Mouse (Mus musculus) bone marrow, adult 2 months (tissue): ENCODE data around the gene Rabl3. TPM values are rescaled to one million over a fixed set of nuclear protein-coding genes. Genes with fewer than 3 reads are reported as not detected.

Experiments used
- H3K27ac ChIP-seq: fragments of 200-500 bp; 2 replicates; pipeline ENCODE4 v1.5.1; 2012; ENCODE audit warnings: low read depth, mild to moderate bottlenecking, control low read depth, inconsistent platforms, low read length; ENCODE audit not compliant: control insufficient read depth, poor library complexity, insufficient read depth
- H3K4me1 ChIP-seq: fragments of 200-500 bp; 2 replicates; pipeline ENCODE4 v1.6.1; 2011; ENCODE audit warnings: low read length; ENCODE audit not compliant: control insufficient read depth, insufficient read depth
- H3K4me3 ChIP-seq: fragments of 200-500 bp; replicated peaks from 2 replicates; pipeline ENCODE3; 2011; ENCODE audit warnings: mild to moderate bottlenecking, low read depth, low read length, control low read depth; ENCODE audit not compliant: control insufficient read depth
- CTCF ChIP-seq: fragments of 200-500 bp; IDR thresholded peaks from 2 replicates; pipeline ENCODE4 v1.5.1; 2011; ENCODE audit warnings: low read length, control low read depth; ENCODE audit not compliant: control insufficient read depth, insufficient read depth
- POLR2A ChIP-seq: fragments of 200-500 bp; IDR thresholded peaks from 2 replicates; pipeline ENCODE4 v1.6.1; 2011; ENCODE audit warnings: low read depth, mild to moderate bottlenecking, control low read depth, low read length, borderline replicate concordance; ENCODE audit not compliant: control insufficient read depth
- WGBS: fragments of 180-500 bp; shearing (Covaris S2); methylation state at CpG from one replicate; pipeline ENCODE4 v1.1.7; 2018; 5-methylcytosine and 5-hydroxymethylcytosine counted together
- polyA plus RNA-seq: library from polyadenylated mRNA; stranded (reverse); fragments of >200 nt; gene quantifications from 2 replicates; pipeline ENCODE4 v1.2.4, GENCODE M21; 2011; ENCODE audit warnings: low replicate concordance; ENCODE audit not compliant: missing spikeins, insufficient read depth, insufficient read length

Rabl3 gene
- polyA plus RNA-seq, 1 experiment = 4.5 TPM

DNA sequence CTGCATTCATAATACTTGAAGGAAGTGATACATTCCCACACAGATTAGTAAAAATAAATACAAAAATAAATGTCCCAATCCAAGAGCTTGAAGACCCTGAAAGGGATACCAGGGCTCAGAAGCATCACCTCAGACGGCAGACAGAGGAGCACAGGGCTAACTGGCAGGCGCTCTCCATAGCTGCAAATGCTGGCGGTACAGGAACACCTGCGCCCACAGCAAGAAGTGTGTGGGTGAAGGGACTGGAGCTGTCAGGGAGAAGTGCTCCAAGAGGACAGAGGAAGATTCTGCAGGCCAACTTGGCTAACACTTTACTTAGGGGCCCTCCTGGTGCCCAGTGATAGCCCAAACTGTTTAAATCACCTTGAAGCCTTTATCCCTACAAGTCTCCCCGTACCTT, 72.3 kb downstream of the Rabl3 start:
- 91% methylated on average over 5 of the region's 5 CpGs for WGBS

DNA sequence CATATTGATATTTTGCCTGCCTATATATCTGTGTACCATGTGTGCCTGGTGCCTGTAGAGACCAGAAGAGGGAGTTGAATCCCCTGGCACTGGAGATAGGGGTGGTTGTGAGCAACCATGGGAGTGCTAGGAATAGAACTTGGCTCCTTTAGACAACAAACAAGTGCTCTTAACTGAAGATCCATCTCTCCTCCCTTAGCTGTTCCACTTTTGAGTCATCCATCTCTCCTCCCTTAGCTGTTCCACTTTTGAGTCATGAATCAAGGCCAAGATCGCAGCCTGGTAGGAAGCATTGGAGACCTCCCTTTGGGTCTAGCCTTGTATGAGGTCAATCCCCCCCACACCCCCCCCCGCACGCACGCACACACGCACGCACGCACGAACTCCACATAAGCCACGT, 74.9 kb downstream of the Rabl3 start:
- Histone ChIP-seq H3K4me1 (no peaks in the 10 kb centered on the region), H3K27ac (no peak overlapping the region), H3K4me3 (no peak overlapping the region)
- TF ChIP-seq POLR2A (no peak), CTCF (no peak)
- WGBS = 85% methylated on average over 9 of the region's 9 CpGs

More for the DNA sequence above, 72.3 kb downstream of the Rabl3 start:
- H3K27ac ChIP-seq = no peak overlapping the region
- H3K4me1 ChIP-seq = no peaks in the 10 kb centered on the region
- H3K4me3 ChIP-seq = no peak overlapping the region
- TF ChIP-seq POLR2A (no peak), CTCF (no peak)

DNA sequence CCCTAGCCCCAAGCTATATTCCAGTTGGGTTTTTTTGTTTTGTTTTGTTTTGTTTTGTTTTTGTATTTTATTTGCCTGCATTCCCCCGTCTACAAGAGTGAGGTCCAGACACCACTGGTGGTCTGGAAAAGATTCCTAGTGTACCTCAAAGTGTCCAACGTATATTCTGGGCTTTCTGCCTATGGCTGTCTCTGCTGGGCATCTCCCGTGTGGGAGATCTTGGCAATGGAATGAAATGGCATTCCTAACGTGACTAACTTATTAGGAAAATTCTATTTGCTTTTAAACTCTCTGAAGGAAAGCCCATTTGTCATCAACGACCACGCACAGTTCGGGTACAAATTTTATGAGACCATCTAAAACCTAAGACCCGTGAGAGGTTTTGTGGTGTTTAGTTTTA, 75.7 kb downstream of the Rabl3 start:
- Histone ChIP-seq H3K4me1 (no peaks in the 10 kb centered on the region), H3K27ac (no peak overlapping the region), H3K4me3 (no peak overlapping the region)
- 79% methylated on average over 8 of the region's 8 CpGs for WGBS
- TF ChIP-seq CTCF (no peak), POLR2A (no peak)

DNA sequence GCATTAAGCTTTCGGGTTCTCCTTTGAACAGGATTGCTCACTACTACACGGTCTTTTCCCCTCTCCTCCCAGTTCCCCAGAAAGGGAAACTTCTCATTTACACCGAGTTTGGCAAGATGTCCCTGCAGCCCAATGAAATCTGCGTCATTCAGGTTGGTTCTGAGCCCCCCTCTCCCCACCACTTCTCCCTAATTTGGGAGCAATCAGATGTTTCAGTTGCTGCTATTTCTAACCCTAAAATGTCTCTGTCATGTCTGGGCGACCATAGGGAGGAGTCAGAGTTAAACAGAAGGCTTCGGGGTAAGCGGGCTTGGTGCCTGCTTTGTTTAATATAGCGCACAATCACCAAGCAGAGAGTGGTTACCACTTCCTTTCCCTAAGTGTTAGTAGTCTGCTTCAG, 76.4 kb downstream of the Rabl3 start:
- Histone ChIP-seq H3K4me1 (no peaks in the 10 kb centered on the region), H3K4me3 (no peak overlapping the region), H3K27ac (no peak overlapping the region)
- 31% methylated on average over 8 of the region's 8 CpGs for WGBS
- TF ChIP-seq POLR2A = no peak
- TF ChIP-seq CTCF = no peak

DNA sequence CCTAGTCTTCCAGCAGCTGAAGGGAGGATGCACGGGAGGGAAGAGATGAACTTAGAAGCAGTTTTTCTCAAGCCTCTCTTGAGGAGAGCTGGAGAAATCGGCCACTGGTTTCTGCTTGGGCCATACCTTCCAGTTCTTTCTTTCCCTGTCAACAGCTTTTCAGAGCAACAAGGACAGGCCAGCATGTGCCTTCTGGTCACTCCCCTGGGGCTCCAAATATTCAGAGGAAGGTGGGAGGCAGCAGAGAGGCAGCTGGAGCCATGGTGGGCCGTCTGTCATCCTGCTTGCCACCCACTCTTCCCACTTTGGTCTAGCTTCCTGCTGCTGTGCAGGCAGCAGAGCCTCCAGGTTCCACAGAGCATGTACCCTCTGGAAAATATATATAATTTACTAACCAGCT, 78.0 kb downstream of the Rabl3 start:
- TF ChIP-seq CTCF (no peak), POLR2A (no peak)
- Histone ChIP-seq H3K4me3 (no peak overlapping the region), H3K4me1 (no peaks in the 10 kb centered on the region), H3K27ac (no peak overlapping the region)
- 55% methylated on average over 3 of the region's 3 CpGs for WGBS

Other genes with a start within 250 kb of the Rabl3 start
- 0.92 and 2.4 TPM in 2 replicates for gene Stxbp5l, start 154.9 kb upstream of the Rabl3 start, polyA plus RNA-seq
- gene Gtf2e1, start 96 bp upstream of the Rabl3 start, polyA plus RNA-seq = 1.2 and 5.0 TPM in 2 replicates
- gene Hgd, start 40.3 kb downstream of the Rabl3 start, polyA plus RNA-seq = 1.3 and 4.1 TPM in 2 replicates
- 72.1 and 78.8 TPM in 2 replicates for gene Ndufb4, start 114.6 kb downstream of the Rabl3 start, polyA plus RNA-seq
- 28.2 and 31.4 TPM in 2 replicates for gene Fstl1, start 237.0 kb downstream of the Rabl3 start, polyA plus RNA-seq